In the genomic region with DNA sequence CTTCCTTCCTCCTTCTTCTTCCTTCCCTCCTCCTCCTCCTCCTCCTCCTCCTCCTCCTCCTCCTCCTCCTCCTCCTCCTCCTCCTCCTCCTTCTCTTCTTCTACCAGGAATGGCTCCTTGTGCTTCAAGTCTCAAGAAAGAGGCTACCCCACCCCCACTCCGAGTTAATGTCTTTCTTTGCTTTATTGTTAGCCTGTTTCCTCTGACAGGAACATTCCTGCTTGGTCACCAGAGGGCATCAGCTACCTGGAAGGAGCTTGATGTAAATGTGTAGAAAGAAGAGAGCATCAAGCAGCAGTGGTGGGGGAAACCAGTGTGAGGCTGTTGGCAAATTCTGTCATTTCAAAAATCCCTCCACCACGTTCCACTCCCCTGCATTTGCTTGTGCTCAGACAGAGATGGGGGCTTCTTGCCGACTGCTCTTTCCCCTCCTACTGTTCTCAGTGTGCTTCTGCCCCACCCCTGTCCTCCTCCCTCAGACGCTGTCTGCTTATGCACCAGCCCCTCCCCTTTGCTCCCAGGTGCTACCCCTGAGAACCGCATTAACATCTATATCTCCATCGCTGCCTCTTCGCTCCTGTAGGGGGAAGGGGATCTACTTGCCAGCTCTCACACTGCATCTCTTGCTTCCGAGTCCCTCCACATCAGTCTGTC, we compare ENCODE assay signal across 10 mouse cellular contexts. TPM values are rescaled to one million over a fixed set of nuclear protein-coding genes. Genes with fewer than 3 reads are reported as not detected.
A peak's percentile ranks its signal among the peaks of the same experiment; 100 is the strongest.
DNase-seq lines count a peak whose midpoint lies in the region; ATAC-seq and TF ChIP-seq lines count a peak whose summit lies in the region.
"Had no signal": no experiment of that assay in that cellular context is flagged by ENCODE, and none has a peak within 500 bp of the region (broad histone marks: within the 10 kb centered on the region; RNA-seq: fewer than 3 reads in every experiment).

No protein-coding gene starts in this region.

- no peaks in the 10 kb centered on the region for H3K36me3 ChIP-seq in forebrain, embryonic 14.5 days (ENCODE audit: control insufficient read depth, insufficient read depth, low read length)
- no peaks in the 10 kb centered on the region for H3K36me3 ChIP-seq in forebrain, embryonic 12.5 days (replicated peaks)
- no peaks in the 10 kb centered on the region for H3K36me3 ChIP-seq in lung, postnatal 0 days (ENCODE audit: insufficient read depth, low read length)
- no peaks in the 10 kb centered on the region for H3K36me3 ChIP-seq in intestine, embryonic 15.5 days
- no peaks in the 10 kb centered on the region for H3K36me3 ChIP-seq in splenic B cell, adult 2 months (ENCODE audit: control insufficient read depth, insufficient read depth, low read length, poor library complexity, severe bottlenecking)
- no peaks in the 10 kb centered on the region for H3K36me3 ChIP-seq in forebrain, embryonic 11.5 days (ENCODE audit: control insufficient read depth, insufficient read depth, low read length)

- no peak overlapping the region for H3K9ac ChIP-seq in forebrain, embryonic 14.5 days (ENCODE audit: low read length)
- no peak overlapping the region for H3K9ac ChIP-seq in forebrain, embryonic 12.5 days
- no peak overlapping the region for H3K9ac ChIP-seq in lung, postnatal 0 days (replicated peaks; ENCODE audit: low read depth)
- no peak overlapping the region for H3K9ac ChIP-seq in intestine, embryonic 15.5 days
- H3K9ac ChIP-seq in forebrain, embryonic 11.5 days (ENCODE audit: low read length), result no peak overlapping the region

- 29% methylated on average over 8 of the region's 8 CpGs for WGBS in forebrain, embryonic 14.5 days
- WGBS in forebrain, embryonic 12.5 days, result 25% methylated on average over 8 of the region's 8 CpGs
- 14% methylated on average over 8 of the region's 8 CpGs for WGBS in lung, postnatal 0 days
- 24% methylated on average over 8 of the region's 8 CpGs for WGBS in lung, adult 2 months
- WGBS in intestine, embryonic 15.5 days, result 17% methylated on average over 8 of the region's 8 CpGs
- WGBS in forebrain, embryonic 11.5 days, result 20% methylated on average over 8 of the region's 8 CpGs

- no peak for TF ChIP-seq EP300 in lung, postnatal 0 days (IDR thresholded peaks at IDR 0.05)

- no peak overlapping the region for H3K27ac ChIP-seq in forebrain, embryonic 14.5 days (ENCODE audit: low read depth, low read length)
- H3K27ac ChIP-seq in forebrain, embryonic 12.5 days, result no peak overlapping the region
- H3K27ac ChIP-seq in lung, postnatal 0 days (ENCODE audit: low read length), result no peak overlapping the region
- no peak overlapping the region for H3K27ac ChIP-seq in intestine, embryonic 15.5 days
- no peak overlapping the region for H3K27ac ChIP-seq in forebrain, embryonic 11.5 days (ENCODE audit: low read depth, low read length)

- H3K4me2 ChIP-seq in forebrain, embryonic 14.5 days (ENCODE audit: low read length), result no peak overlapping the region
- H3K4me2 ChIP-seq in forebrain, embryonic 12.5 days, result no peak overlapping the region
- no peak overlapping the region for H3K4me2 ChIP-seq in lung, postnatal 0 days (replicated peaks; ENCODE audit: low read depth, low read length)
- H3K4me2 ChIP-seq in intestine, embryonic 15.5 days (replicated peaks), result no peak overlapping the region
- H3K4me2 ChIP-seq in forebrain, embryonic 11.5 days (ENCODE audit: low read depth, low read length, severe bottlenecking), result no peak overlapping the region

- H3K27me3 ChIP-seq in forebrain, embryonic 14.5 days (replicated peaks; ENCODE audit: control insufficient read depth, insufficient read depth, low read length), result no peaks in the 10 kb centered on the region
- H3K27me3 ChIP-seq in forebrain, embryonic 12.5 days, result 0 out of 2 replicates have a peak, but pooled peaks cover 16% of the 10 kb centered on the region
- H3K27me3 ChIP-seq in lung, postnatal 0 days (replicated peaks; ENCODE audit: insufficient read depth, low read length), result no peaks in the 10 kb centered on the region
- 0 out of 2 replicates have a peak, but pooled peaks cover 5% of the 10 kb centered on the region for H3K27me3 ChIP-seq in intestine, embryonic 15.5 days (replicated peaks)
- no peaks in the 10 kb centered on the region for H3K27me3 ChIP-seq in splenic B cell, adult 2 months (ENCODE audit: control insufficient read depth, insufficient read depth, low read length, poor library complexity, severe bottlenecking)
- no peaks in the 10 kb centered on the region for H3K27me3 ChIP-seq in forebrain, embryonic 11.5 days (ENCODE audit: control insufficient read depth, insufficient read depth, low read length)

- no peaks in the 10 kb centered on the region for H3K4me1 ChIP-seq in forebrain, embryonic 14.5 days (ENCODE audit: control insufficient read depth, insufficient read depth, low read length)
- H3K4me1 ChIP-seq in forebrain, embryonic 12.5 days, result no peaks in the 10 kb centered on the region; the same call in 1 of the 2 replicates
- no peaks in the 10 kb centered on the region for H3K4me1 ChIP-seq in lung, postnatal 0 days (ENCODE audit: insufficient read depth, low read depth, low read length)
- no peaks in the 10 kb centered on the region for H3K4me1 ChIP-seq in lung, adult 2 months (ENCODE audit: control insufficient read depth, insufficient read depth, low read length)
- H3K4me1 ChIP-seq in intestine, embryonic 15.5 days (replicated peaks), result no peaks in the 10 kb centered on the region
- H3K4me1 ChIP-seq in forebrain, embryonic 11.5 days (replicated peaks; ENCODE audit: control insufficient read depth, insufficient read depth, low read length), result no peaks in the 10 kb centered on the region

- peak; percentile 33 for DNase-seq in forebrain, embryonic 14.5 days (ENCODE audit: low spot score)
- peak; percentile 44 for DNase-seq in lung, postnatal 0 days (ENCODE audit: low spot score)
- no peak for DNase-seq in lung, adult 2 months
- DNase-seq in splenic B cell, adult 2 months (ENCODE audit: low read depth, low spot score), result peak; percentile 8
- DNase-seq in forebrain, embryonic 11.5 days (ENCODE audit: low spot score), result no peak
- DNase-seq: heart, postnatal 36 days had no signal

- H3K9me3 ChIP-seq in forebrain, embryonic 14.5 days (replicated peaks; ENCODE audit: control insufficient read depth, low read length), result no peaks in the 10 kb centered on the region
- H3K9me3 ChIP-seq in forebrain, embryonic 12.5 days, result no peaks in the 10 kb centered on the region
- H3K9me3 ChIP-seq in lung, postnatal 0 days (ENCODE audit: low read length), result no peaks in the 10 kb centered on the region
- no peaks in the 10 kb centered on the region for H3K9me3 ChIP-seq in intestine, embryonic 15.5 days
- H3K9me3 ChIP-seq in forebrain, embryonic 11.5 days (ENCODE audit: control insufficient read depth, low read length), result no peaks in the 10 kb centered on the region

- no peak for ATAC-seq in forebrain, embryonic 14.5 days
- no peak for ATAC-seq in forebrain, embryonic 12.5 days (ENCODE audit: low FRiP score)
- ATAC-seq in lung, postnatal 0 days, result no peak; the same call in 1 of the 2 replicates
- ATAC-seq in intestine, embryonic 15.5 days, result peak; percentile 34; the same call in 1 of the 2 replicates
- no peak for ATAC-seq in forebrain, embryonic 11.5 days (replicated peaks; ENCODE audit: low FRiP score)
- no peak for ATAC-seq in monocyte, adult 5-6 weeks (replicated peaks; ENCODE audit: insufficient number of reproducible peaks, low FRiP score, low TSS enrichment, poor library complexity, severe bottlenecking)

- no peak overlapping the region for H3K4me3 ChIP-seq in forebrain, embryonic 14.5 days (ENCODE audit: low read depth, low read length)
- no peak overlapping the region for H3K4me3 ChIP-seq in forebrain, embryonic 12.5 days (replicated peaks)
- no peak overlapping the region for H3K4me3 ChIP-seq in lung, postnatal 0 days (ENCODE audit: low read depth, low read length)
- no peak overlapping the region for H3K4me3 ChIP-seq in lung, adult 2 months (replicated peaks; ENCODE audit: extremely low read depth, low read depth, low read length)
- no peak overlapping the region for H3K4me3 ChIP-seq in intestine, embryonic 15.5 days (replicated peaks)
- H3K4me3 ChIP-seq in forebrain, embryonic 11.5 days (ENCODE audit: low read depth, low read length), result no peak overlapping the region
- H3K4me3 ChIP-seq: erythroblast, embryonic 14.5 days had no signal

- TF ChIP-seq POLR2A in lung, adult 2 months (IDR thresholded peaks at IDR 0.05; ENCODE audit: borderline replicate concordance, extremely low read depth, low read depth, low read length), result no peak

- TF ChIP-seq CTCF in lung, postnatal 0 days (IDR thresholded peaks at IDR 0.05), result peak; percentile 50
- no peak for TF ChIP-seq CTCF in lung, adult 2 months (IDR thresholded peaks at IDR 0.05; ENCODE audit: insufficient read depth, low read length)

RNA-seq across cellular contexts. Expression of a gene that starts 32.5 kb away (rescaled TPM):
- polyA plus RNA-seq in forebrain, embryonic 14.5 days (2014; fragmentation: Nextera tagmentation; extraction: Ambion mirVana), result 105 and 120 TPM in 2 replicates
- polyA plus RNA-seq in forebrain, embryonic 12.5 days (2016; fragmentation: Nextera tagmentation; extraction: Ambion mirVana), result 61.8 and 62.7 TPM in 2 replicates
- 147 and 172 TPM in 2 replicates for polyA plus RNA-seq in lung, postnatal 0 days (2015; fragmentation: Nextera tagmentation; extraction: Ambion mirVana)
- 101 and 155 TPM in 2 replicates for polyA plus RNA-seq in lung, adult 2 months (2012; rRNA removed)
- 468 and 476 TPM in 2 replicates for polyA plus RNA-seq in intestine, embryonic 15.5 days (2015; fragmentation: Nextera tagmentation; extraction: Ambion mirVana)
- 75.1 and 83.2 TPM in 2 replicates for polyA plus RNA-seq in forebrain, embryonic 11.5 days (2014; fragmentation: Nextera tagmentation; extraction: Ambion mirVana)
- total RNA-seq in monocyte, adult 5-6 weeks (2017), result 50.9 to 119 TPM (median 77.1 TPM) in 3 replicates

RNA-seq across cellular contexts. Expression of a gene that starts 43.1 kb away (rescaled TPM):
- 1.1 TPM in 2 replicates for polyA plus RNA-seq in forebrain, embryonic 14.5 days (2014; fragmentation: Nextera tagmentation; extraction: Ambion mirVana)
- polyA plus RNA-seq in forebrain, embryonic 12.5 days (2016; fragmentation: Nextera tagmentation; extraction: Ambion mirVana), result 0.95 and 1.3 TPM in 2 replicates
- 2.1 TPM in 2 replicates for polyA plus RNA-seq in lung, postnatal 0 days (2015; fragmentation: Nextera tagmentation; extraction: Ambion mirVana)
- 1.1 and 1.5 TPM in 2 replicates for polyA plus RNA-seq in lung, adult 2 months (2012; rRNA removed)
- 0.68 and 0.97 TPM in 2 replicates for polyA plus RNA-seq in intestine, embryonic 15.5 days (2015; fragmentation: Nextera tagmentation; extraction: Ambion mirVana)
- polyA plus RNA-seq in forebrain, embryonic 11.5 days (2014; fragmentation: Nextera tagmentation; extraction: Ambion mirVana), result 0.76 and 1.1 TPM in 2 replicates
- 0.43 TPM in 1 of 3 replicates, not detected in the others for total RNA-seq in monocyte, adult 5-6 weeks (2017)
- polyA plus RNA-seq: erythroblast, embryonic 14.5 days had no signal

Comparison
In these comparisons a context has a peak if more than half of its experiments do, and no peak if none do; other contexts are left out.
1. DNase-seq: peak in forebrain, embryonic 14.5 days (single experiment), lung, postnatal 0 days (single experiment) and splenic B cell, adult 2 months (single experiment); none in lung, adult 2 months (single experiment) and forebrain, embryonic 11.5 days (single experiment).